Mouse (Mus musculus): ENCODE data around the gene Paqr7.

DNA sequence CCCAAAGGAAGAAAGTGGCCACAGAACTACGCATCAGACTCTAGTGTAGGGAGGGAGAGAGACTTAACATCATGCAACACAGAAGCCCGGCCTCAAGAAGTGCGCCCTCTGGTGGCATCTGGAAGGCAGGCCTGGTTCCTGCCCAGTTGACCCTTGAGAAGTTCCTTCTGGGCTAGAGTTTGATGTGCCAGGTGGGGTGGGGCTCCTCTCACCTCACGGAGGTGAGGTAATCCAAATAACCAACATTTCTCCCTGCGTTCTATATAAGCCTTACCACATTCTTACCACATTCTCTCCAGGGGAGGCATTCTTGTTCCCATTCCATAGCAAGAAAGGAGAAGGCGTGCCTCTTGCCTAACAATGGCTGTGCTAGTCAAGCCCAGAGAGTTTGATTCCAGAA, 15.6 kb upstream of the Paqr7 start:
- TF ChIP-seq POLR2A (IDR thresholded peaks at IDR 0.05; ENCODE audit: control insufficient read depth, extremely low read depth, insufficient read depth, low read length, poor library complexity) (no peak), CTCF (IDR thresholded peaks at IDR 0.05; ENCODE audit: borderline replicate concordance, control insufficient read depth, extremely low read depth, insufficient read depth, low read length, poor library complexity) (peak; percentile 93)
